Mouse (Mus musculus): Measurements from ENCODE around the gene Ankrd13b. TPM values are rescaled to one million over a fixed set of nuclear protein-coding genes. Genes with fewer than 3 reads are reported as not detected.
A peak's percentile ranks its signal among the peaks of the same experiment; 100 is the strongest.
"Not testable (repeated sequence)": the region's sequence is repeated elsewhere in the genome, so short reads cannot be mapped to it uniquely, and the experiment has no call there.

The Ankrd13b gene
- polyA plus RNA-seq (2016; fragmentation: Nextera tagmentation; extraction: Ambion mirVana) = 9.2 and 9.4 TPM in 2 replicates

DNA sequence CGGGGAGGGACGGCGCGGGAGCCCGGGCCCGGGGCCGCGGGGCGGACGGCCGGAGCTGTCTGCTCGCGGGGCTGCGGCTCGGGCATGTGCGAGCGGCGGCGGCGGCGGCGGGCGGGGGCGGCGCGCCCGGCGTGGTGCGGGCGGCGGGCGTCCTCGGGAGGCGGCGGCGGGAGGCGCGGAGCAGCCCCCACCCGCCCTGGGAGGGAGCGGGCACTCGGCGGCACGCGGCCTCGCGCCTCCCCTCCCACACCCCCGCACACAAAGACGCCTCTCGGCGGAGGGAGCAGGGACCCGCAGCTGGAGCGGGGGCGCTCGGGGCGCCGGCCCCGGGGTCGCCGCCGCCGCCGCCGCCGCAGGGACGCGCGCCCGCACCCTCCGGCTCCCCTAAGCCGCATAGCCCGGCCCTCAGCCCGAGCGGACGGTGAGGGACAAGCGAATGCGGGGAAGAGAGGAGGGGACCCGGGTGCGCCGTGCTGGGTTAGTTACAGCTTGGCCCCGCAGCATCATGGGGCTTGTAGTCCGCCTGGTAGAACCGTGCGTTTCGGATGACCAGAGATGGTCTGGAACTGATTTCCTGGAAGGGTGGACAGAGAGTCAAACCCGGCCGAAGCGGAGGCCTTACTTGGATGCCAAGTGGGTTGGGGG, at the start of gene Ankrd13b:
Ankrd13b (minus strand) TSS at position 88 of the 645 bp plus-strand sequence.
- WGBS = 5% methylated on average over 82 of the region's 87 CpGs
- no peaks in the 10 kb centered on the region for H3K9me3 ChIP-seq
- H3K27ac ChIP-seq = peak within 1 kb of the TSS; percentile 95
- H3K36me3 ChIP-seq (replicated peaks) = 0 out of 2 replicates have a peak, but pooled peaks cover 4% of the 10 kb centered on the region
- peaks cover 91% of the 10 kb centered on the region for H3K4me1 ChIP-seq
- peak within 1 kb of the TSS; percentile 95 for H3K4me3 ChIP-seq
- H3K27me3 ChIP-seq (ENCODE audit: poor library complexity, severe bottlenecking) = no peaks in the 10 kb centered on the region
- peak; percentile 84 for DNase-seq (ENCODE audit: extremely low spot score, low spot score)

DNA sequence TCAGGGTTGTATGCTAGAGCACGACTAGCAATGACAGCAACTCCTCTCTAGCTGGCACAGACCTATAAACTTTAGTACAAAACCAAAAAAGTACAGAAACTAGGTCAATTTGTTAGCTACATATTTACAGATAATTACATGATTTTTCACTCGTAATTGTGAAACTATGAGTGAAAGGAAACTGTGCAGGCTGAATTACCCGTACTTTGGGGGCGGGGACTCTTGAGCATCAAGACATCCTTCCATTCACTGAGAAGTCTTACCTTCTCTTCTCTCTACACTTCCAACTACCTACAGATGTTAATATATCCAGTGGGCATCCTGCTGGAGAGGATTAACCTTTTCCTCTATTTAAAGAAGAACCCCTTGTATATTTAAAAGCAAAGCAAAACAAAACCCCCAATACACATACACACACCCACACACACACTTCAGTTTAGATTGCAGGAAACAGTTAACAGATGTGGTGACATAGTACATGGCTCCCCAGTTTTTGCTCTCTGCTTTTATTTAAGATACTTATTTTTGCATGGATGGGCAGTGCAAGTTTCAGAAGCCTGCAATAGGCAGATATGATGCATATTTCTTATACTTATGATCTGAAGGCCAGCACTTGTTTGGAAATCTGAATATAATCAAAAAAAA, 42.8 kb upstream of the Ankrd13b start:
- no peaks in the 10 kb centered on the region for H3K27me3 ChIP-seq (ENCODE audit: poor library complexity, severe bottlenecking)
- no peaks in the 10 kb centered on the region for H3K9me3 ChIP-seq
- no peak for DNase-seq (ENCODE audit: extremely low spot score, low spot score)
- H3K4me3 ChIP-seq = no peak overlapping the region
- 93% methylated on average over 4 of the region's 4 CpGs for WGBS
- H3K27ac ChIP-seq = no peak overlapping the region
- H3K4me1 ChIP-seq = no peaks in the 10 kb centered on the region
- peaks cover 37% of the 10 kb centered on the region for H3K36me3 ChIP-seq (replicated peaks)

DNA sequence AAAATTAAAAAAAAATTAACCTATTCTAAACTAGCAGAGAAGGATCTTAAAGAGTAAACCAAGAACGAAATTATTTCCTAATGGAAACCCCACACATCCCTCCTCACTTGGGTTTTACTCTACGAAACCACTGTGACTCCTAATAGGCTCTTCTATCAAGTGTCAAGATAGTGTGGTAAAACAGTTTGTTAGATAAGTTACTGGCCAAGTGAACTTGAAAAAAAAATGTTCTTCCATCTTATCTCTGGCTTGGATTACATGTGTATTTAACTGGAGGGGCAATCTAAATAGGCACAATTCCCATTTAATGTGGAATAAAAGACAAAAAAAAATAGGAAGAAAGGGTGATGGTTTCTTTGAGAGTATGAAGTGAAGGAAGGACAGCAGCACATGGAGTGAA, 41.4 kb upstream of the Ankrd13b start:
- no peaks in the 10 kb centered on the region for H3K9me3 ChIP-seq
- 87% methylated on average over 2 of the region's 2 CpGs for whole genome bisulfite sequencing
- DNase-seq (ENCODE audit: extremely low spot score, low spot score) = no peak
- no peaks in the 10 kb centered on the region for H3K4me1 ChIP-seq
- H3K4me3 ChIP-seq = no peak overlapping the region
- H3K27ac ChIP-seq = no peak overlapping the region
- H3K27me3 ChIP-seq (ENCODE audit: poor library complexity, severe bottlenecking) = no peaks in the 10 kb centered on the region
- peaks cover 22% of the 10 kb centered on the region for H3K36me3 ChIP-seq (replicated peaks)

DNA sequence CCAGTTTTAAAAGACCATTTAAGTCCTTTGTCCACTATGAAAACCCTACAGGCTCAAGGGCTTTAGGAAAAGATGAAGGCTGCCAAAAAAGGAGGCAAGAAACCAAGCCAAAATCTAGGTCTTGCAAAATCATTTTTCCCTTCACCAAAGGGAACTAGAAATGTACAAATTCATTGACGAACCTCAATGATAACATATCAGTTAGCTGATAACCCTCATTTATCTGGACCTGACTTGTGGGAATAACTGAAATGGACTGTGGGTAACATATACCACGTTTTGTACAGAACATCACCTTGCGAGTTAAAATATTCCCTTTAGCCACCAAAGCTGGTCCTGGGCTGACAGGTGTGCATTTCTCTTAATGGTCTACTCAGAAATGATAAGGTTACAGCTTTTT, 40.2 kb upstream of the Ankrd13b start:
- Histone ChIP-seq H3K4me1 (no peaks in the 10 kb centered on the region), H3K9me3 (no peaks in the 10 kb centered on the region), H3K4me3 (no peak overlapping the region), H3K27ac (no peak overlapping the region), H3K27me3 (ENCODE audit: poor library complexity, severe bottlenecking) (no peaks in the 10 kb centered on the region), H3K36me3 (replicated peaks) (peaks cover 11% of the 10 kb centered on the region; the same call in 1 of the 2 replicates)
- WGBS = 88% methylated on average over 3 of the region's 3 CpGs
- no peak for DNase-seq (ENCODE audit: extremely low spot score, low spot score)

DNA sequence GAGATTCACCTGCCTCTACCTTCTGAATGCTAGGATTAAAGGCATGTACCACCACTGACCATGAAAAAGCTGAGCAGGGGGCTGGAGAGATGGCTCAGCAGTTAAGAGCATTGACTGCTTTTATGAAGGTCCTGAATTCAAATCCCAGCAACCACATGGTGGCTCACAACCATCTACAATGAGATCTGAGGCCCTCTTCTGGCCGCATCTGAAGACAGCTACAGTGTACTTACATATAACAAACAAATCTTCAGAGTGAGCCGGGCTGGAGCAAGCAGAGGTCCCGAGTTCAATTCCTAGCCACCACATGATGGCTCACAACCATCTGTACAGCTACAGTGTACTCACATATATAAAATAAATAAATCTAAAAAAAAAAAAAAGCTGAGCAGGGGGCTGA, 38.9 kb upstream of the Ankrd13b start:
- H3K27me3 ChIP-seq (ENCODE audit: poor library complexity, severe bottlenecking); H3K27ac ChIP-seq; H3K36me3 ChIP-seq (replicated peaks); H3K4me1 ChIP-seq; DNase-seq (ENCODE audit: extremely low spot score, low spot score); H3K9me3 ChIP-seq; H3K4me3 ChIP-seq: not testable (repeated sequence)
- WGBS = 89% methylated on average over 3 of the region's 3 CpGs

DNA sequence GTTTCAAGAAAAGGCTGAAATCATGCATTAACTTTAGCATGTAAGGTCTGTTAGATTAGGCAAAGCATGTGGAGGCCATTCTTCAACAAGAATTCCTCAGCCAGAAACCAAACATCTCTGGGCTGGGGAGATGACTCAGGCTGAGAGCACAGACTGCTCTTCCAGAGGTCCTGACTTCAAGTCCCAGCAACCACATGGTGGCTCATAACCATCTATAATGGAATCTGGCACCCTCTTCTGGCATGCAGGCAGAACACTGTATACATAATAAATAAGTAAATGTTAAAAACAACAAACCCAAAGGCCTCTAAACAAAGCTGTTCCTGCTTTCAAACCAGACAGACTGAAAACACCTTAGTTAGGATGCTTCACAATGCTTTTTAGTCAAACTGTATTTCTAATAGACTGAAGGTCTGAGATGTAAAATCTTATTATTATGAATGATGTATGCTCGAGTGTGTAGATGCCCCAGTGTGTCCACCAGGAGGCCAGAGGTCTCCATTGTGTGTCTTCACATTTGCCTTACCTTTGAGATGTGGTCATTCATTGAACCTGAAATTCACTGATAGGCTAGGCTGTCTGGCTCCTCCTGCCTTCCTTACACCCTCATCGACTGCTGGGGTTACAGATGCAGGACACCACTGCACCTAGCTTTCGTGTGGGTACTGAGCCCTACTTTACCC, 36.5 kb upstream of the Ankrd13b start:
- Histone ChIP-seq H3K4me1 (peaks cover 5% of the 10 kb centered on the region), H3K27me3 (ENCODE audit: poor library complexity, severe bottlenecking) (no peaks in the 10 kb centered on the region), H3K9me3 (no peaks in the 10 kb centered on the region), H3K36me3 (replicated peaks) (peaks cover 6% of the 10 kb centered on the region; the same call in 1 of the 2 replicates), H3K4me3 (no peak overlapping the region), H3K27ac (no peak overlapping the region)
- DNase-seq (ENCODE audit: extremely low spot score, low spot score) = no peak
- WGBS = 82% methylated on average over 3 of the region's 3 CpGs

DNA sequence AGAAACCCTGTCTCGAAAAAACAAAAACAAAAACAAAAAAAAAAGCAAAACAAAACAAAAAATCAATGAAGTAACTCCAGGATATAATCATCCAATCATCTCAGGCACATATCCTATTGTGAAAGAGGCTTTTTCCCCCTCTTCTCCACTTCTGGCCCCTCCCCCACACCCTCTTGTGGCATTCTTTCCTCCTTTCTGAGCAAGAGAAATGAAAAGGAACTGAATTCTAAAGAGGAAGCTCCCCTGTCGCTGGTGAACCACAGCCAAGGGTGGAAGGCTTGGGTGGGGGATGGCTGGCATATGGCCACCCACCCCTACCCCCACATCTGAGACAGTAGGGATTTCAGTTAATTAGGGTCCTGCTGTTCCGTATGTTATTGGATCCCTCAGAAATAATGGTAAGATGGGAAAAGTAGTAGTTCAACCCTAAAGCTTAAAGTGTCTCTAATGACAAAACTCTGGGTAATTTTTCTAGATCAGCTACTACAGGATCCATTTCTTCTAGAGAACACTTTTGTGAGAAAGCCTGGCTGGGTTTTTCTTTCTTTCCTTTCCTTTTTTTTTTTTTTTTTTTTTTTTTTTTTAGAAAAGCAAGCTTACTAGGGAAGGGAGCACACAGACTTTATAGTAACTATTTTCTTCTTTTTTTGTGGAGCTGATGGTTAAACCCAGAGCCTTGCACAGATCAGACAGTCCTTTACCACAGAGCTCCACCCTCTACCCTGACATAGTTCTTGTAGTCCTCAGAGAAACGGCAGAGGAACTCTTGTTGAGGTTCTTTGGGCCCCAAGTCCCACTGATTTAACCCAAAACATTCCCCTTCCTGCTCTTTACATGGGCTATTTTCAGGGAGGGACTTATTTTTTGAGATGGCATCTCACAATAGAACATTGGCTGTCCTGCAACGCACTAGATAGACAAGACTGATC, 31.4 kb upstream of the Ankrd13b start:
- H3K9me3 ChIP-seq = no peaks in the 10 kb centered on the region
- peak overlapping the region; percentile 30; the same call in 1 of the 2 replicates for H3K27ac ChIP-seq
- H3K4me1 ChIP-seq = peaks cover 52% of the 10 kb centered on the region
- H3K27me3 ChIP-seq (ENCODE audit: poor library complexity, severe bottlenecking) = peaks cover 33% of the 10 kb centered on the region
- WGBS = 53% methylated on average over 5 of the region's 5 CpGs
- no peak overlapping the region for H3K4me3 ChIP-seq
- DNase-seq (ENCODE audit: extremely low spot score, low spot score) = no peak
- peaks cover 5% of the 10 kb centered on the region; the same call in 1 of the 2 replicates for H3K36me3 ChIP-seq (replicated peaks)

DNA sequence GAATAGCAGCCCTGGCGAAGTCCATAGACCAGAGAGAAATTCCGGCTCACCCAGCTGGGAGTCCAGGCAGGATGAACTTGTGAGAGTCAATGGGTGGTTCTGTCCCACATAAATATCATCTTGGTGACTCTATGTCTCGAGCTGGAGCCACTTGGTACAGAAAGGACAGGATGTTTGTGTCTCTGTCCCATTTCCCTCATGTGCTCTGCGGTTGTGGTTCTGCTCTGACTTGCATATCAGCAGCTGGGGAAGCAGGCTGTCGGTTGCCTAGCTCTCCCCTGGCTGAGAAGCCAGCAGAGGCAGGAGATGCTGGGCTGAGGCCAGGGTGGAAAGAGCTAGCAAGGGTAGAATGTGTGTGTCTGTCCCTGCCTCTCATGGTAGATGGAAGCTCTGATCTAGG, 29.6 kb upstream of the Ankrd13b start, which contains the start of gene Gm10392:
Gm10392 (minus strand) TSS at position 156 of the 400 bp plus-strand sequence.
- peaks cover 70% of the 10 kb centered on the region for H3K4me1 ChIP-seq
- no peak for DNase-seq (ENCODE audit: extremely low spot score, low spot score)
- WGBS = 77% methylated on average over 5 of the region's 5 CpGs
- peaks cover 49% of the 10 kb centered on the region for H3K27me3 ChIP-seq (ENCODE audit: poor library complexity, severe bottlenecking)
- H3K36me3 ChIP-seq (replicated peaks) = peaks cover 5% of the 10 kb centered on the region; the same call in 1 of the 2 replicates
- H3K27ac ChIP-seq = peak within 1 kb of the TSS; percentile 30; the same call in 1 of the 2 replicates
- H3K9me3 ChIP-seq = no peaks in the 10 kb centered on the region
- no peak within 1 kb of the TSS for H3K4me3 ChIP-seq

DNA sequence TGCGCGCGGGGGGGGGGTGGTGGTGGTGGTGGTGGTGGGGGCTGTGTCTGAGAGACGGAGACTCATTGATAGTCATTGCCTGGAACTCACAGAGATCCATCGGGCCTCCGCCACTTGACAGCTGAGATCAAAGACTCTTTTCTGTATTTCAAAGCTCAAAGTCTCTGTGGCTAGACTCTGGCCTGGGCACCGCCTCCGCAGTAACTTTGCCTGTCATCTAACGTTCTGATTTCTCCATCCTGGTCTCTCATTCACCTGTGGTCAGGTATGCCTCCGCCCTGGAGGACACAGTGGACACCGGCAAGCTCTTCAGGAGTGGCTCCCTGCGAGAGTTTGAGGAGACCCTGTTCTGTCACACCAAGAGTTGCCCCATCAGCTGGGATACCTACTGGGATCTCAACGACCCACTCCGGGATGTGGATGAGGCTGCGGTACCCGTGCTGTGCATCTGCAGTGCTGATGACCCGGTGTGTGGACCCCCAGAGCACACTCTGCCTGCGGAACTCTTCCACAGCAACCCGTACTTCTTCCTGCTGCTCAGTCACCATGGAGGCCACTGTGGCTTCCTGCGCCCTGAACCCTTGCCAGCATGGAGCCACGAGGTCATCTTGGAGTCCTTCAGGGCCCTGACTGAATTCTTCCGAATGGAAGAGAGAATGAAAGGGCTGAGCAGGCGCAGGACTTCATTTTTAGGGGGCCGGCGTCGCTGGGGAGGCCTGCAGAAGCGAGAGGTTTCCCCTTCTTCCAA, 28.7 kb upstream of the Ankrd13b start:
- H3K27ac ChIP-seq = peak overlapping the region; percentile 30; the same call in 1 of the 2 replicates
- peaks cover 5% of the 10 kb centered on the region; the same call in 1 of the 2 replicates for H3K36me3 ChIP-seq (replicated peaks)
- H3K4me3 ChIP-seq = no peak overlapping the region
- H3K27me3 ChIP-seq (ENCODE audit: poor library complexity, severe bottlenecking) = peaks cover 53% of the 10 kb centered on the region
- DNase-seq (ENCODE audit: extremely low spot score, low spot score) = no peak
- no peaks in the 10 kb centered on the region for H3K9me3 ChIP-seq
- WGBS = 88% methylated on average over 27 of the region's 27 CpGs
- H3K4me1 ChIP-seq = peaks cover 79% of the 10 kb centered on the region

DNA sequence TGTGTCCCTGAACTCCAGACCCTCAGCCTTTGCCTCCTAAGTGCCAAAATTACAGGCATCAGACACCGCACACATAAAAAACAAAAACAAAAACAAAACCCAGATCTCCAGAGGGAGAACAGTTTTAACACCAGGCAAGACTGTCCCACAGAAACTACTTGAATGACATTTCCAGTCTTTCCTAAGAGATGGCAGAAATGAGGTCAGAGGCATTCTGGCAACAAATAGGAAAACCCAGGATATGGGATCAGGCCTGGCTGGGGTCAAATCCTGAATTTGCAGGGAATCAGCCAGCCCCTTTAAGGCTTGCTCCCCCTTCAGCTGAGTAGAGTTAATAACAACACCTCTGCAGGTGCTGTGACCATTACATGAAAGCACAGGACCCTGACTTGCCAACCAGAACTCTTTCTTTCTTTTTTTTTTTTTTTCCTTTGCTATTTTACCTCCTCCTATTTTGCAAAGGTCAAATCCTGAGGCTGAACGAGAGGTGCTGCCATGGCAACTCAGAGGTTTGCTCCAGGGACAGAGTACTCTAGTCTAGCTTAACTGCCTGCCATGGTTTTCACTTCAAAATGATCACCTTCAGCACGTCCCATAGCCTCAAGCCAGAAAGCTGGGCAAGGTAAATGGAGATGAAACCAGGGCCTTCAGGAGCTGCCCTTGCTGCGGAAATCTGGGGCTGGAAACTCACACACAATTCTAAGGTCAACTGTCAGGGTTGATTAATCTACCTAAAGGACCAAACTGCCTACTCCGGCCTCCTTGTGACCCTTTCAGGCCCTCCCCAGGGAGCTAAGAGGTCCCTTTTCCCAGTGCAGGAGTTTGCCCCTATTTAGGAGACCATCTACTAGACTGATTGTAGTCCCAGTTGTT, 27.3 kb upstream of the Ankrd13b start:
- peaks cover 5% of the 10 kb centered on the region; the same call in 1 of the 2 replicates for H3K36me3 ChIP-seq (replicated peaks)
- H3K27me3 ChIP-seq (ENCODE audit: poor library complexity, severe bottlenecking) = peaks cover 58% of the 10 kb centered on the region
- 62% methylated on average over 5 of the region's 5 CpGs for WGBS
- no peak overlapping the region for H3K27ac ChIP-seq
- DNase-seq (ENCODE audit: extremely low spot score, low spot score) = no peak
- H3K4me3 ChIP-seq = peak overlapping the region; percentile 72; the same call in 1 of the 2 replicates
- peaks cover 90% of the 10 kb centered on the region for H3K4me1 ChIP-seq
- H3K9me3 ChIP-seq = no peaks in the 10 kb centered on the region

All from forebrain, embryonic 10.5 days (tissue).